Mouse (Mus musculus): ENCODE data around the gene Olfr315. TPM values are rescaled to one million over a fixed set of nuclear protein-coding genes. Genes with fewer than 3 reads are reported as not detected.

Gene Olfr315
- not detected for polyA plus RNA-seq (2014; fragmentation: Illumina TruSeq; extraction: RNeasy Lipid Tissue Mini Kit (QIAGEN cat#74804); ENCODE audit: low read depth, low replicate concordance)

GRCm38 (mm10) chr11:58772888-58773287 is at the start of gene Olfr315:
TSS of gene Olfr315 (plus strand) at chr11:58773188.

GRCm38 (mm10) chr11:58723914-58724313 is 49.1 kb upstream of the Olfr315 start, which contains the start of gene Olfr318:
TSS of gene Olfr318 (minus strand) at chr11:58724014.

GRCm38 (mm10) chr11:58738792-58739262 is 34.2 kb upstream of the Olfr315 start, which contains the start of gene Olfr317:
TSS of gene Olfr317 (minus strand) at chr11:58739212.

GRCm38 (mm10) chr11:58752434-58752833 is 20.6 kb upstream of the Olfr315 start, which contains the start of gene Olfr316:
TSS of gene Olfr316 (plus strand) at chr11:58752734.

GRCm38 (mm10) chr11:58782480-58783089 is 9.6 kb downstream of the Olfr315 start, which contains the start of gene Olfr314:
TSS of gene Olfr314 (plus strand) at chr11:58782952.

GRCm38 (mm10) chr11:58801558-58802228 is 28.7 kb downstream of the Olfr315 start, which contains the start of gene Fam183b:
TSS of gene Fam183b (minus strand) at chr11:58801960.

GRCm38 (mm10) chr11:58814700-58815099 is 41.7 kb downstream of the Olfr315 start, which contains the start of gene Olfr313:
TSS of gene Olfr313 (plus strand) at chr11:58815000.

GRCm38 (mm10) chr11:58828937-58829336 is 55.9 kb downstream of the Olfr315 start, which contains the start of gene Olfr312:
TSS of gene Olfr312 (plus strand) at chr11:58829237.

Other genes starting within 250 kb of the Olfr315 start
- gene Olfr330, start 238.4 kb upstream of the Olfr315 start, polyA plus RNA-seq (2014; fragmentation: Illumina TruSeq; extraction: RNeasy Lipid Tissue Mini Kit (QIAGEN cat#74804); ENCODE audit: low read depth, low replicate concordance), result not detected
- not detected for gene Olfr329-ps, start 226.8 kb upstream of the Olfr315 start, polyA plus RNA-seq (2014; fragmentation: Illumina TruSeq; extraction: RNeasy Lipid Tissue Mini Kit (QIAGEN cat#74804); ENCODE audit: low read depth, low replicate concordance)
- not detected for gene Olfr328, start 217.6 kb upstream of the Olfr315 start, polyA plus RNA-seq (2014; fragmentation: Illumina TruSeq; extraction: RNeasy Lipid Tissue Mini Kit (QIAGEN cat#74804); ENCODE audit: low read depth, low replicate concordance)
- not detected for gene Olfr224, start 202.6 kb upstream of the Olfr315 start, polyA plus RNA-seq (2014; fragmentation: Illumina TruSeq; extraction: RNeasy Lipid Tissue Mini Kit (QIAGEN cat#74804); ENCODE audit: low read depth, low replicate concordance)
- gene Olfr325, start 195.5 kb upstream of the Olfr315 start, polyA plus RNA-seq (2014; fragmentation: Illumina TruSeq; extraction: RNeasy Lipid Tissue Mini Kit (QIAGEN cat#74804); ENCODE audit: low read depth, low replicate concordance), result not detected
- not detected for gene Olfr324, start 178.1 kb upstream of the Olfr315 start, polyA plus RNA-seq (2014; fragmentation: Illumina TruSeq; extraction: RNeasy Lipid Tissue Mini Kit (QIAGEN cat#74804); ENCODE audit: low read depth, low replicate concordance)
- not detected for gene 2210407C18Rik, start 157.1 kb upstream of the Olfr315 start, polyA plus RNA-seq (2014; fragmentation: Illumina TruSeq; extraction: RNeasy Lipid Tissue Mini Kit (QIAGEN cat#74804); ENCODE audit: low read depth, low replicate concordance)
- gene Olfr323, start 142.7 kb upstream of the Olfr315 start, polyA plus RNA-seq (2014; fragmentation: Illumina TruSeq; extraction: RNeasy Lipid Tissue Mini Kit (QIAGEN cat#74804); ENCODE audit: low read depth, low replicate concordance), result not detected
- gene Trim58, start 132.7 kb upstream of the Olfr315 start, polyA plus RNA-seq (2014; fragmentation: Illumina TruSeq; extraction: RNeasy Lipid Tissue Mini Kit (QIAGEN cat#74804); ENCODE audit: low read depth, low replicate concordance), result not detected
- not detected for gene Olfr322, start 114.4 kb upstream of the Olfr315 start, polyA plus RNA-seq (2014; fragmentation: Illumina TruSeq; extraction: RNeasy Lipid Tissue Mini Kit (QIAGEN cat#74804); ENCODE audit: low read depth, low replicate concordance)
- not detected for gene Olfr320, start 92.1 kb upstream of the Olfr315 start, polyA plus RNA-seq (2014; fragmentation: Illumina TruSeq; extraction: RNeasy Lipid Tissue Mini Kit (QIAGEN cat#74804); ENCODE audit: low read depth, low replicate concordance)
- gene Olfr319, start 74.0 kb upstream of the Olfr315 start, polyA plus RNA-seq (2014; fragmentation: Illumina TruSeq; extraction: RNeasy Lipid Tissue Mini Kit (QIAGEN cat#74804); ENCODE audit: low read depth, low replicate concordance), result not detected
- not detected for gene Olfr318, start 49.2 kb upstream of the Olfr315 start, polyA plus RNA-seq (2014; fragmentation: Illumina TruSeq; extraction: RNeasy Lipid Tissue Mini Kit (QIAGEN cat#74804); ENCODE audit: low read depth, low replicate concordance)
- not detected for gene Olfr317, start 34.0 kb upstream of the Olfr315 start, polyA plus RNA-seq (2014; fragmentation: Illumina TruSeq; extraction: RNeasy Lipid Tissue Mini Kit (QIAGEN cat#74804); ENCODE audit: low read depth, low replicate concordance)
- gene Olfr316, start 20.5 kb upstream of the Olfr315 start, polyA plus RNA-seq (2014; fragmentation: Illumina TruSeq; extraction: RNeasy Lipid Tissue Mini Kit (QIAGEN cat#74804); ENCODE audit: low read depth, low replicate concordance), result not detected
- not detected for gene Olfr314, start 9.8 kb downstream of the Olfr315 start, polyA plus RNA-seq (2014; fragmentation: Illumina TruSeq; extraction: RNeasy Lipid Tissue Mini Kit (QIAGEN cat#74804); ENCODE audit: low read depth, low replicate concordance)
- gene Fam183b, start 28.8 kb downstream of the Olfr315 start, polyA plus RNA-seq (2014; fragmentation: Illumina TruSeq; extraction: RNeasy Lipid Tissue Mini Kit (QIAGEN cat#74804); ENCODE audit: low read depth, low replicate concordance), result not detected
- not detected for gene Olfr313, start 41.8 kb downstream of the Olfr315 start, polyA plus RNA-seq (2014; fragmentation: Illumina TruSeq; extraction: RNeasy Lipid Tissue Mini Kit (QIAGEN cat#74804); ENCODE audit: low read depth, low replicate concordance)
- gene Olfr312, start 56.0 kb downstream of the Olfr315 start, polyA plus RNA-seq (2014; fragmentation: Illumina TruSeq; extraction: RNeasy Lipid Tissue Mini Kit (QIAGEN cat#74804); ENCODE audit: low read depth, low replicate concordance), result not detected
- not detected for gene Olfr311, start 66.1 kb downstream of the Olfr315 start, polyA plus RNA-seq (2014; fragmentation: Illumina TruSeq; extraction: RNeasy Lipid Tissue Mini Kit (QIAGEN cat#74804); ENCODE audit: low read depth, low replicate concordance)
- 2.1 TPM for gene Gm12258, start 74.0 kb downstream of the Olfr315 start, polyA plus RNA-seq (2014; fragmentation: Illumina TruSeq; extraction: RNeasy Lipid Tissue Mini Kit (QIAGEN cat#74804); ENCODE audit: low read depth, low replicate concordance)
- 2.7 TPM for gene 2810021J22Rik, start 94.0 kb downstream of the Olfr315 start, polyA plus RNA-seq (2014; fragmentation: Illumina TruSeq; extraction: RNeasy Lipid Tissue Mini Kit (QIAGEN cat#74804); ENCODE audit: low read depth, low replicate concordance)
- gene Zfp39, start 131.0 kb downstream of the Olfr315 start, polyA plus RNA-seq (2014; fragmentation: Illumina TruSeq; extraction: RNeasy Lipid Tissue Mini Kit (QIAGEN cat#74804); ENCODE audit: low read depth, low replicate concordance), result 3.8 TPM
- gene Btnl10, start 144.7 kb downstream of the Olfr315 start, polyA plus RNA-seq (2014; fragmentation: Illumina TruSeq; extraction: RNeasy Lipid Tissue Mini Kit (QIAGEN cat#74804); ENCODE audit: low read depth, low replicate concordance), result not detected
- 11.6 TPM for gene Rnf187, start 165.7 kb downstream of the Olfr315 start, polyA plus RNA-seq (2014; fragmentation: Illumina TruSeq; extraction: RNeasy Lipid Tissue Mini Kit (QIAGEN cat#74804); ENCODE audit: low read depth, low replicate concordance)
- gene Hist3h2ba, start 175.7 kb downstream of the Olfr315 start, polyA plus RNA-seq (2014; fragmentation: Illumina TruSeq; extraction: RNeasy Lipid Tissue Mini Kit (QIAGEN cat#74804); ENCODE audit: low read depth, low replicate concordance), result not detected
- 2.3 TPM for gene Hist3h2a, start 181.5 kb downstream of the Olfr315 start, polyA plus RNA-seq (2014; fragmentation: Illumina TruSeq; extraction: RNeasy Lipid Tissue Mini Kit (QIAGEN cat#74804); ENCODE audit: low read depth, low replicate concordance)
- gene Trim17, start 181.5 kb downstream of the Olfr315 start, polyA plus RNA-seq (2014; fragmentation: Illumina TruSeq; extraction: RNeasy Lipid Tissue Mini Kit (QIAGEN cat#74804); ENCODE audit: low read depth, low replicate concordance), result not detected
- 2.0 TPM for gene Trim11, start 204.9 kb downstream of the Olfr315 start, polyA plus RNA-seq (2014; fragmentation: Illumina TruSeq; extraction: RNeasy Lipid Tissue Mini Kit (QIAGEN cat#74804); ENCODE audit: low read depth, low replicate concordance)

Data from liver, adult 10 weeks (tissue).